Mouse (Mus musculus) stomach, embryonic 14.5 days (tissue): ENCODE data around the gene Kpna6. TPM values are rescaled to one million over a fixed set of nuclear protein-coding genes. Genes with fewer than 3 reads are reported as not detected.

Experiments
- ATAC-seq: fragments of 200-750 bp; cut with Nextera tagmentation; 2 replicates; pipeline ENCODE4 v1.8.0; 2017; ENCODE audit warnings: low read depth, moderate TSS enrichment; ENCODE audit not compliant: insufficient number of reproducible peaks, insufficient read depth, low FRiP score
- H3K27ac ChIP-seq: fragments of 300-500 bp; sonication (generic); 2 replicates; pipeline ENCODE4 v1.5.1; 2014; ENCODE audit warnings: mild to moderate bottlenecking, low read length, moderate library complexity, mixed read lengths
- H3K27me3 ChIP-seq: fragments of 300-500 bp; sonication (generic); 2 replicates; pipeline ENCODE4 v1.6.1; 2014; ENCODE audit warnings: low read length, control low read depth, mixed read lengths; ENCODE audit not compliant: control insufficient read depth, insufficient read depth
- H3K36me3 ChIP-seq: fragments of 300-500 bp; sonication (generic); 2 replicates; pipeline ENCODE4 v1.6.1; 2014; ENCODE audit warnings: mild to moderate bottlenecking, control low read depth, low read length, moderate library complexity, mixed read lengths; ENCODE audit not compliant: control insufficient read depth, insufficient read depth
- H3K4me1 ChIP-seq: fragments of 300-500 bp; sonication (generic); 2 replicates; pipeline ENCODE4 v1.6.1; 2014; ENCODE audit warnings: low read length, control low read depth, mixed read lengths; ENCODE audit not compliant: control insufficient read depth, insufficient read depth
- H3K4me2 ChIP-seq: fragments of 300-500 bp; sonication (generic); replicated peaks from 2 replicates; pipeline ENCODE4 v1.6.1; 2014; ENCODE audit warnings: low read depth, low read length, control low read depth
- H3K4me3 ChIP-seq: fragments of 300-500 bp; sonication (generic); 2 replicates; pipeline ENCODE4 v1.5.1; 2014; ENCODE audit warnings: low read depth, low read length, control low read depth
- H3K9ac ChIP-seq: fragments of 300-500 bp; sonication (generic); replicated peaks from 2 replicates; pipeline ENCODE4 v1.6.1; 2014; ENCODE audit warnings: low read depth, mild to moderate bottlenecking, control low read depth, low read length, moderate library complexity, mixed read lengths
- H3K9me3 ChIP-seq: fragments of 300-500 bp; sonication (generic); 2 replicates; pipeline ENCODE4 v1.6.1; 2016; ENCODE audit warnings: low read depth, low read length, control low read depth; ENCODE audit not compliant: control insufficient read depth
- WGBS: fragments of 180-500 bp; shearing (Covaris S2); extraction: QIAGEN DNeasy Blood & Tissue Kit; methylation state at CpG from one replicate; pipeline ENCODE4 v1.1.7; 2014; 5-methylcytosine and 5-hydroxymethylcytosine counted together
- polyA plus RNA-seq: library from polyadenylated mRNA; unstranded; fragments of >200 nt; fragmentation: Nextera tagmentation; extraction: Ambion mirVana; gene quantifications from 2 replicates; pipeline ENCODE4 v1.2.1, GENCODE M21; 2014

The Kpna6 gene
- polyA plus RNA-seq, 1 experiment from 2014 or later = 12.0 TPM

DNA sequence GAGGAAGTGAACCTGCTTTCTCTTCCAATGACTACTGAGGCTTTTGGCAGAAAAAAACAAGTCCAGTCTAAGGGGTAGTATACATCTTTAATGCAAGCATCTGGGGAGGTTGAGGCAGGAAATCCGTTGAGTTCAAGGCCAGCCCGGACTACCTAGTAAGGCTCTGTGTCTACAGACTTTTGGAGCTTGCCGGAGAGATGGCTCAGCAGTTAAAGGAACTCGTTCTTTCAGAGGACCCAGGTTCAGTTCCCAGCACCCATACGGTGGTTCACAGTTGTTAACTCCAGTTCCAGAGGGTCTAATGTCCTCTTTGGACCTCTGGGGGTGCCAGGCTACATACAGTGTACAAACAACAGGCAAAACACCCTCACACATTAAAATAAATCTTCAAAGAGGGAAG is 54.5 kb downstream of the Kpna6 start:
- H3K4me3 ChIP-seq = peak overlapping the region; percentile 75
- H3K27me3 ChIP-seq = no peaks in the 10 kb centered on the region
- H3K4me1 ChIP-seq = peaks cover 19% of the 10 kb centered on the region; the same call in 1 of the 2 replicates
- peak overlapping the region; percentile 84 for H3K4me2 ChIP-seq
- ATAC-seq = no peak
- peak overlapping the region; percentile 80; the same call in 1 of the 2 replicates for H3K9ac ChIP-seq
- H3K36me3 ChIP-seq = peaks cover 10% of the 10 kb centered on the region; the same call in 1 of the 2 replicates
- H3K9me3 ChIP-seq = no peaks in the 10 kb centered on the region
- 92% methylated on average over 5 of the region's 5 CpGs for WGBS
- no peak overlapping the region for H3K27ac ChIP-seq

DNA sequence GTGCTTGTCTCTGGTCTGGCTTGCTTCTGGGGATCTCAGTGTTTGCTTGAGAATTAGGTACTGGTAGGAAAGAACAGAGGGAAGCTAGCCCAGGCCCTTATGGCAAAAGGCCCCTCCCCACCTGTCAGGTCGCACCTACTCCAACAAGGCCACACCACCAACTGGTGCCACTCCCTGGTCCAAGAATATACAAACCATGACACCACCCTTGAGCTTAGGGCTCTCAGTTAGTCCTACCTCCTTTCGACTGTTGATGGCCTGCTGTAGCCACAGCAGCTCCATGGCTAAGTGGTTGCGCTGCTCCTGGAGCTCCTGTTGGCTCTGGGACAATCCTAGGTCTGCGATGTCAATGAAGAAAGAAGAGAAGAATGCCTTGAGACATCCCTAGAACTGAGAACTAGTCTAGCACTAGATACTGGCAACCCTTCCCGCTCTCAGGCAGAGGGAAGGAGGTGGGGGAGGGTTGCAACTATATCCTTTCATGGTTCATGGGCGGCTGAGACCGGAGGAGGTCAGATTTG is 55.4 kb downstream of the Kpna6 start:
- H3K9me3 ChIP-seq = no peaks in the 10 kb centered on the region
- H3K36me3 ChIP-seq = peaks cover 10% of the 10 kb centered on the region; the same call in 1 of the 2 replicates
- WGBS = 91% methylated on average over 7 of the region's 7 CpGs
- no peak overlapping the region for H3K4me2 ChIP-seq
- no peak overlapping the region for H3K9ac ChIP-seq
- no peaks in the 10 kb centered on the region for H3K27me3 ChIP-seq
- peaks cover 13% of the 10 kb centered on the region; the same call in 1 of the 2 replicates for H3K4me1 ChIP-seq
- no peak for ATAC-seq
- H3K4me3 ChIP-seq = no peak overlapping the region
- H3K27ac ChIP-seq = no peak overlapping the region

DNA sequence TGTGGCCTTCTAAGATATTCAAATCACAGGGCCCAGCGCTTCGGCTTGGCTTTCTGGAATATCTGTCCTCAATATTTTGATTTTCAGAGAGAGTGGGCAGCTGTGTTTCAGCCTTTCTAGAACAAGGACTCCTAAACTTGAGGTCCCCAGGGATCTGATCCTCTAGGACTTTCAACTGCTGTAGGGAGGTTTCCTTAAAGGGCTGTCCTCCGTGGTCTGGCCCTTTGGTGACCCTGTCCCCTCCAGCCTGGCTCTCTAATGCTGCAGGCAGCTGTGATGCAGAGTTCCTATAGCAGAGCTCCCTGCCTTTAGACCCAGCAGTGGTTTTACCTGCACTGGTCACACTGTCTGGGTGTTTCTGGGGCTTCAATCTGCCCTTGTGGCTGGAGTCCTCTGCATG is 55.9 kb downstream of the Kpna6 start:
- Histone ChIP-seq H3K9ac (no peak overlapping the region), H3K36me3 (peaks cover 10% of the 10 kb centered on the region; the same call in 1 of the 2 replicates), H3K27ac (no peak overlapping the region), H3K27me3 (no peaks in the 10 kb centered on the region), H3K4me2 (no peak overlapping the region), H3K4me3 (no peak overlapping the region), H3K4me1 (peaks cover 13% of the 10 kb centered on the region; the same call in 1 of the 2 replicates), H3K9me3 (no peaks in the 10 kb centered on the region)
- 82% methylated on average over 3 of the region's 3 CpGs for WGBS
- ATAC-seq = no peak

DNA sequence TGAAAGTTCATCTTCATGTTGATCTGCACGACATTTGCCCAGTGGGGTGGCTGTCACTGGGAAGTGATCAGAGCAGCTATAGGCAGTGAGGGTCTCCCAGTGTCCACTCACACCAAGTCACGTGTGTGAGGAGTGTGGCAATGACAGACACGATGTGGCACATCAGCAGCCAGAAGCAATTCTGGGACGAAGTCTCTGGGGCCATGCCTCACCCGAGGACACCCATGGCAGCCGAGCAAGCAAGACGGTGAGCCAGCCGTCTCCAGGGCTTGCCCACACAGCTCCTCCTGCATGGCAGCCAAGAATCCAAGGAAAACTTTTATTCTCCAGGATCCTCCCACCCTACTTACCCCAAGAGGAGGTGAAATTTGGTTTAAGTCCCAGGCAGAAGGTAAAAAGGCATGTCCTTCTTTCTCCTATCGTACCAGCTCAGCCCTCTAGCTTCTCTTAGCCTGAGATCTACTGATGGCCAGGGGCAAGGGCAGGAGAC is 56.7 kb downstream of the Kpna6 start:
- no peak overlapping the region for H3K27ac ChIP-seq
- WGBS = 93% methylated on average over 9 of the region's 9 CpGs
- peaks cover 9% of the 10 kb centered on the region; the same call in 1 of the 2 replicates for H3K4me1 ChIP-seq
- no peak overlapping the region for H3K4me3 ChIP-seq
- no peak for ATAC-seq
- no peak overlapping the region for H3K9ac ChIP-seq
- H3K27me3 ChIP-seq = no peaks in the 10 kb centered on the region
- no peaks in the 10 kb centered on the region for H3K9me3 ChIP-seq
- peaks cover 10% of the 10 kb centered on the region; the same call in 1 of the 2 replicates for H3K36me3 ChIP-seq
- H3K4me2 ChIP-seq = no peak overlapping the region

DNA sequence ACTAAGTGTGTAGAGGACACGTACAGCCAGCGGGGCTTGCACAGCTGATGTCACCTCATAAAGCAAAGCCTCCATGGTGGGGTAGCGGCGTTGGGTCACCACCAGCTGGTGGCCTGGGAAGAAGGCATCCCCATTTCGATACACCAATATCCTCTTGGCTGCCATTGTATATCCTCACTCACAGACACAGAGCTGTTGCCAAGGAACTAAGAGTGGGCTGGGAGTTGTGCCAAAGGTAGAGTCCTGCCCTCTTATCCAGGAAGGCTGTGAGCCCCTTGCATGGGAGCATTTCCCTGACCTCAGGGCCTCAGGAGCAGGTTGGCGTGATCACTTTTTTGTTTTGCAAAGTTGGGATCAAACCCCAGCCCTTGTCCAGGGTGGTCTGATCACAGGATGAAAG is 58.5 kb downstream of the Kpna6 start, which contains the start of gene Dcdc2b:
Gene Dcdc2b (minus strand): TSS at position 165 of the 400 bp plus-strand sequence.
- Histone ChIP-seq H3K9me3 (no peaks in the 10 kb centered on the region), H3K4me2 (no peak within 1 kb of the TSS), H3K4me3 (no peak within 1 kb of the TSS), H3K27ac (no peak within 1 kb of the TSS), H3K9ac (no peak within 1 kb of the TSS), H3K4me1 (peaks cover 7% of the 10 kb centered on the region; the same call in 1 of the 2 replicates), H3K36me3 (peaks cover 10% of the 10 kb centered on the region; the same call in 1 of the 2 replicates), H3K27me3 (no peaks in the 10 kb centered on the region)
- no peak for ATAC-seq
- 84% methylated on average over 6 of the region's 6 CpGs for WGBS

DNA sequence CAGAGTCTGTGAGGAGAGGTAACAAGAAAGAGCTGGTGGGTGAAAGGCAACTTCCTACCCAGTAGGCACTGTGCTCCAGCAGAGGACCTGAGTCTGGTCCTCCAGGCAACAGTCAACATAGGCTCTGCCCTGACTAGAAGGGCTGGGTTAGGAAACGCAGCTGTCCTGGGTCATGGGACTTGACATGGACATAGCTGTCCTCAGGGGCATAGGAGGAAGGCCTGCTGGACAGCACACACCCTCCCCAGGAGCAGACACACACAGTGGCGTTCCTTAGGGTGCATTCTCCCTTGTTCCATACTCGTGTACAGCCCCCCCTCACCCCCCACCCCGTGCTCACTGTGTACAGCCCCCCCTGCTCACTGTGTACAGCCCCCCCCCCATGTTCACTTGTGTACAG is 62.1 kb downstream of the Kpna6 start:
- no peak overlapping the region for H3K9ac ChIP-seq
- no peak for ATAC-seq
- 61% methylated on average over 4 of the region's 4 CpGs for WGBS
- H3K4me2 ChIP-seq = no peak overlapping the region
- H3K36me3 ChIP-seq = peaks cover 21% of the 10 kb centered on the region
- H3K4me3 ChIP-seq = no peak overlapping the region
- no peaks in the 10 kb centered on the region for H3K9me3 ChIP-seq
- H3K27ac ChIP-seq = no peak overlapping the region
- H3K4me1 ChIP-seq = no peaks in the 10 kb centered on the region
- no peaks in the 10 kb centered on the region for H3K27me3 ChIP-seq

DNA sequence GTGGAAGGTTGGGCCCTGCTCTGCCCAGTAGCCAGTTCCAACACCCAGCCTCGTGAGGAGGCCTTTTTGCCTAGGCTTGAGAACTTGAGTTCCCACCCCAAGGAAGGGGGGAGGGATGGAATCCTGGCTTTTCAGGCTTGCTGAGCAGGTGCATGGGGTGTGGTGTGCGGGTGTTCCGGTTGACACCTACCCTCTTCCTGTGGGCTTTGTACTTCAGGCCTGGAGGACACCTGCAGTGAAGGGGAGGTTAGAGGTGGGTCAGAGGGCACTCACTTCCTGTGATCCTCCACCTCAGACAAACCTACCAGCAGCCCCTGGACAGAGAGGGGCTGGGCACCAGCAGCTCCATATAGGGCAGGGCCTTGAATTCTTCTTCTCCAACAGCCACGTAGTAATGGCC is 62.5 kb downstream of the Kpna6 start:
- H3K36me3 ChIP-seq = peaks cover 24% of the 10 kb centered on the region
- H3K4me3 ChIP-seq = no peak overlapping the region
- H3K9ac ChIP-seq = no peak overlapping the region
- 64% methylated on average over 4 of the region's 4 CpGs for WGBS
- no peak for ATAC-seq
- H3K9me3 ChIP-seq = no peaks in the 10 kb centered on the region
- H3K27me3 ChIP-seq = no peaks in the 10 kb centered on the region
- no peak overlapping the region for H3K27ac ChIP-seq
- H3K4me2 ChIP-seq = no peak overlapping the region
- H3K4me1 ChIP-seq = no peaks in the 10 kb centered on the region

DNA sequence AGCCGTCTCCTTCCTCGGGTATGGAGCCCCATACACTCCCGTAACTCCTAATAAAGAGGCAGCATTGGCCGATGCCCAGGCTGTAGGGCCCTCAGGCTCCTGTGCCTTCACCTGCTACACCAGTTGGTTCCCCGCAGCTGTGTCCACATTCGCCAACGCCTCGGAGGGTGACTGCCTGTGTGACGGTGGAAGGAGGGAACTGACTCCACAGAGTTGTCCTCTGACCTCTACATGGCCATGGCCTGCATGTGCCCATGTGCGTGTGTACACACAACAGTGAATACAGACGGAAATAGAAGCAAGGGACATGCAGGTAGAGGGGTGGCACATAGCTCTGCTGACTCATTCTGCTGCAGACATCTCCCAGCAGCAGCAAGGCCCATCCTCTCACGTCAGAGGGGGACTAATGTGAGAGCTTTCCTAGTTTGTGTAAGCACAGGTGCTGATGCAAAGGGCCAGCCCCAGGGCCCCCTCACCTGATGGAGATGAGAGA is 63.4 kb downstream of the Kpna6 start:
- Histone ChIP-seq H3K36me3 (peaks cover 31% of the 10 kb centered on the region), H3K27me3 (no peaks in the 10 kb centered on the region), H3K9me3 (no peaks in the 10 kb centered on the region), H3K4me2 (no peak overlapping the region), H3K27ac (no peak overlapping the region), H3K9ac (no peak overlapping the region), H3K4me1 (no peaks in the 10 kb centered on the region), H3K4me3 (no peak overlapping the region)
- ATAC-seq = no peak
- 81% methylated on average over 12 of the region's 12 CpGs for WGBS
